Mouse (Mus musculus): ENCODE data around the gene Top2a. TPM values are rescaled to one million over a fixed set of nuclear protein-coding genes. Genes with fewer than 3 reads are reported as not detected.
"Not testable (repeated sequence)": the region's sequence is repeated elsewhere in the genome, so short reads cannot be mapped to it uniquely, and the experiment has no call there.

Gene Top2a
- polyA plus RNA-seq, 1 experiment: 7.1 TPM

- H3K4me3 ChIP-seq (replicated peaks): no peak overlapping the region
- peaks cover 100% of the 10 kb centered on the region for H3K36me3 ChIP-seq (ENCODE audit: control insufficient read depth)
- H3K9me3 ChIP-seq (ENCODE audit: control insufficient read depth, low read length): no peaks in the 10 kb centered on the region
- no peak for TF ChIP-seq GATA1 (IDR thresholded peaks at IDR 0.05; ENCODE audit: low read length)
- TF ChIP-seq TAL1 (IDR thresholded peaks at IDR 0.05; ENCODE audit: low read length): no peak
- H3K4me1 ChIP-seq (ENCODE audit: control insufficient read depth): no peaks in the 10 kb centered on the region; the same call in 1 of the 2 replicates
- H3K27me3 ChIP-seq (ENCODE audit: control insufficient read depth): no peaks in the 10 kb centered on the region; the same call in 1 of the 2 replicates
These were observed 24.7 kb downstream of the Top2a start for GRCm38 (mm10) chr11:98999243-98999642.

- TF ChIP-seq TAL1 (IDR thresholded peaks at IDR 0.05; ENCODE audit: low read length) (no peak), GATA1 (IDR thresholded peaks at IDR 0.05; ENCODE audit: low read length) (no peak)
- Histone ChIP-seq H3K27me3 (ENCODE audit: control insufficient read depth) (no peaks in the 10 kb centered on the region; the same call in 1 of the 2 replicates), H3K36me3 (ENCODE audit: control insufficient read depth) (peaks cover 100% of the 10 kb centered on the region), H3K4me1 (ENCODE audit: control insufficient read depth) (no peaks in the 10 kb centered on the region; the same call in 1 of the 2 replicates), H3K4me3 (replicated peaks) (no peak overlapping the region), H3K9me3 (ENCODE audit: control insufficient read depth, low read length) (no peaks in the 10 kb centered on the region)
These were observed 25.2 kb downstream of the Top2a start for GRCm38 (mm10) chr11:98998776-98999175.

GRCm38 (mm10) chr11:98997659-98998058 is 26.3 kb downstream of the Top2a start:
- H3K27me3 ChIP-seq (ENCODE audit: control insufficient read depth): no peaks in the 10 kb centered on the region; the same call in 1 of the 2 replicates
- TF ChIP-seq GATA1 (IDR thresholded peaks at IDR 0.05; ENCODE audit: low read length) (no peak), TAL1 (IDR thresholded peaks at IDR 0.05; ENCODE audit: low read length) (no peak)
- H3K4me3 ChIP-seq (replicated peaks): no peak overlapping the region
- H3K9me3 ChIP-seq (ENCODE audit: control insufficient read depth, low read length): no peaks in the 10 kb centered on the region
- peaks cover 100% of the 10 kb centered on the region for H3K36me3 ChIP-seq (ENCODE audit: control insufficient read depth)
- H3K4me1 ChIP-seq (ENCODE audit: control insufficient read depth): no peaks in the 10 kb centered on the region; the same call in 1 of the 2 replicates

- peaks cover 100% of the 10 kb centered on the region for H3K36me3 ChIP-seq (ENCODE audit: control insufficient read depth)
- TF ChIP-seq GATA1 (IDR thresholded peaks at IDR 0.05; ENCODE audit: low read length): no peak
- TF ChIP-seq TAL1 (IDR thresholded peaks at IDR 0.05; ENCODE audit: low read length): no peak
- no peaks in the 10 kb centered on the region; the same call in 1 of the 2 replicates for H3K27me3 ChIP-seq (ENCODE audit: control insufficient read depth)
- H3K4me3 ChIP-seq (replicated peaks): no peak overlapping the region
- H3K9me3 ChIP-seq (ENCODE audit: control insufficient read depth, low read length): no peaks in the 10 kb centered on the region
- H3K4me1 ChIP-seq (ENCODE audit: control insufficient read depth): no peaks in the 10 kb centered on the region; the same call in 1 of the 2 replicates
These were observed 28.0 kb downstream of the Top2a start for GRCm38 (mm10) chr11:98995987-98996386.

- no peak for TF ChIP-seq TAL1 (IDR thresholded peaks at IDR 0.05; ENCODE audit: low read length)
- no peak for TF ChIP-seq GATA1 (IDR thresholded peaks at IDR 0.05; ENCODE audit: low read length)
- H3K4me1 ChIP-seq (ENCODE audit: control insufficient read depth): no peaks in the 10 kb centered on the region
- H3K9me3 ChIP-seq (ENCODE audit: control insufficient read depth, low read length): no peaks in the 10 kb centered on the region
- H3K36me3 ChIP-seq (ENCODE audit: control insufficient read depth): peaks cover 89% of the 10 kb centered on the region
- no peaks in the 10 kb centered on the region for H3K27me3 ChIP-seq (ENCODE audit: control insufficient read depth)
- no peak overlapping the region for H3K4me3 ChIP-seq (replicated peaks)
These were observed 33.1 kb downstream of the Top2a start for GRCm38 (mm10) chr11:98990866-98991265.

- not testable (repeated sequence) for H3K4me3 ChIP-seq (replicated peaks); H3K9me3 ChIP-seq (ENCODE audit: control insufficient read depth, low read length); H3K4me1 ChIP-seq (ENCODE audit: control insufficient read depth)
- Histone ChIP-seq H3K36me3 (ENCODE audit: control insufficient read depth) (peaks cover 63% of the 10 kb centered on the region), H3K27me3 (ENCODE audit: control insufficient read depth) (peaks cover 17% of the 10 kb centered on the region)
These were observed 35.7 kb downstream of the Top2a start for GRCm38 (mm10) chr11:98988260-98988659.

GRCm38 (mm10) chr11:98985542-98985941 is 38.4 kb downstream of the Top2a start:
- Histone ChIP-seq H3K4me3 (replicated peaks) (no peak overlapping the region), H3K9me3 (ENCODE audit: control insufficient read depth, low read length) (peaks cover 2% of the 10 kb centered on the region; the same call in 1 of the 2 replicates), H3K27me3 (ENCODE audit: control insufficient read depth) (peaks cover 44% of the 10 kb centered on the region), H3K36me3 (ENCODE audit: control insufficient read depth) (peaks cover 36% of the 10 kb centered on the region), H3K4me1 (ENCODE audit: control insufficient read depth) (peaks cover 8% of the 10 kb centered on the region)
- TF ChIP-seq GATA1 (IDR thresholded peaks at IDR 0.05; ENCODE audit: low read length) (no peak), TAL1 (IDR thresholded peaks at IDR 0.05; ENCODE audit: low read length) (no peak)

GRCm38 (mm10) chr11:98983551-98983950 is 40.4 kb downstream of the Top2a start:
- H3K4me3 ChIP-seq (replicated peaks): no peak overlapping the region
- peaks cover 16% of the 10 kb centered on the region for H3K36me3 ChIP-seq (ENCODE audit: control insufficient read depth)
- peaks cover 8% of the 10 kb centered on the region for H3K4me1 ChIP-seq (ENCODE audit: control insufficient read depth)
- peaks cover 2% of the 10 kb centered on the region; the same call in 1 of the 2 replicates for H3K9me3 ChIP-seq (ENCODE audit: control insufficient read depth, low read length)
- peaks cover 62% of the 10 kb centered on the region for H3K27me3 ChIP-seq (ENCODE audit: control insufficient read depth)
- no peak for TF ChIP-seq GATA1 (IDR thresholded peaks at IDR 0.05; ENCODE audit: low read length)
- TF ChIP-seq TAL1 (IDR thresholded peaks at IDR 0.05; ENCODE audit: low read length): no peak

- Histone ChIP-seq H3K27me3 (ENCODE audit: control insufficient read depth) (peaks cover 64% of the 10 kb centered on the region), H3K9me3 (ENCODE audit: control insufficient read depth, low read length) (peaks cover 2% of the 10 kb centered on the region; the same call in 1 of the 2 replicates), H3K4me1 (ENCODE audit: control insufficient read depth) (peaks cover 11% of the 10 kb centered on the region), H3K36me3 (ENCODE audit: control insufficient read depth) (peaks cover 9% of the 10 kb centered on the region), H3K4me3 (replicated peaks) (peak within 1 kb of the TSS; percentile 36)
- TF ChIP-seq GATA1 (IDR thresholded peaks at IDR 0.05; ENCODE audit: low read length) (no peak), TAL1 (IDR thresholded peaks at IDR 0.05; ENCODE audit: low read length) (no peak)
These were observed 41.2 kb downstream of the Top2a start, which contains the start of gene Gjd3 for GRCm38 (mm10) chr11:98982773-98983133. Gene Gjd3 (minus strand): TSS chr11:98983016.
